Mouse (Mus musculus): ENCODE results near the gene Zfp59.
"Not testable (repeated sequence)": the region's sequence is repeated elsewhere in the genome, so short reads cannot be mapped to it uniquely, and the experiment has no call there.

Gene Zfp59

GRCm38 (mm10) chr7:27838323-27839249 is at the start of gene Zfp59:
Zfp59 (plus strand) TSS chr7:27838607.
- peak; percentile 36 for DNase-seq (ENCODE audit: low read depth, low spot score)

- no peak for DNase-seq (ENCODE audit: low read depth, low spot score)
These were observed 49.1 kb upstream of the Zfp59 start for GRCm38 (mm10) chr7:27789306-27789705.

GRCm38 (mm10) chr7:27793865-27794264 is 44.5 kb upstream of the Zfp59 start:
- not testable (repeated sequence) for DNase-seq (ENCODE audit: low read depth, low spot score)

- DNase-seq (ENCODE audit: low read depth, low spot score) = no peak
These were observed 43.8 kb upstream of the Zfp59 start for GRCm38 (mm10) chr7:27794566-27794965.

GRCm38 (mm10) chr7:27797906-27798811 is 40.2 kb upstream of the Zfp59 start:
- DNase-seq (ENCODE audit: low read depth, low spot score) = no peak

GRCm38 (mm10) chr7:27801137-27801536 is 37.3 kb upstream of the Zfp59 start:
- DNase-seq (ENCODE audit: low read depth, low spot score) = no peak

- no peak for DNase-seq (ENCODE audit: low read depth, low spot score)
These were observed 35.4 kb upstream of the Zfp59 start for GRCm38 (mm10) chr7:27802986-27803385.

- peak; percentile 40 for DNase-seq (ENCODE audit: low read depth, low spot score)
These were observed 33.9 kb upstream of the Zfp59 start for GRCm38 (mm10) chr7:27804297-27805030.

- not testable (repeated sequence) for DNase-seq (ENCODE audit: low read depth, low spot score)
These were observed 31.5 kb upstream of the Zfp59 start, which contains the start of gene Zfp626 for GRCm38 (mm10) chr7:27806896-27807295. Zfp626 (plus strand) TSS chr7:27807196.

GRCm38 (mm10) chr7:27807305-27807704 is 31.1 kb upstream of the Zfp59 start:
- DNase-seq (ENCODE audit: low read depth, low spot score) = not testable (repeated sequence)

- DNase-seq (ENCODE audit: low read depth, low spot score) = no peak
These were observed 19.8 kb upstream of the Zfp59 start for GRCm38 (mm10) chr7:27818526-27819110.

- no peak for DNase-seq (ENCODE audit: low read depth, low spot score)
These were observed 15.8 kb upstream of the Zfp59 start for GRCm38 (mm10) chr7:27822611-27823010.

GRCm38 (mm10) chr7:27834131-27834530 is 4.3 kb upstream of the Zfp59 start:
- no peak for DNase-seq (ENCODE audit: low read depth, low spot score)

- DNase-seq (ENCODE audit: low read depth, low spot score) = no peak
These were observed 511 bp upstream of the Zfp59 start for GRCm38 (mm10) chr7:27837896-27838295.

GRCm38 (mm10) chr7:27839596-27839995 is 1.2 kb downstream of the Zfp59 start:
- no peak for DNase-seq (ENCODE audit: low read depth, low spot score)

- no peak for DNase-seq (ENCODE audit: low read depth, low spot score)
These were observed 1.7 kb downstream of the Zfp59 start for GRCm38 (mm10) chr7:27840104-27840503.

- no peak for DNase-seq (ENCODE audit: low read depth, low spot score)
These were observed 18.8 kb downstream of the Zfp59 start, which contains the start of gene Zfp607a for GRCm38 (mm10) chr7:27857227-27857626. Zfp607a (plus strand) TSS chr7:27857527.

- DNase-seq (ENCODE audit: low read depth, low spot score) = no peak
These were observed 21.2 kb downstream of the Zfp59 start for GRCm38 (mm10) chr7:27859301-27860251.

- DNase-seq (ENCODE audit: low read depth, low spot score) = peak; percentile 27
These were observed 22.2 kb downstream of the Zfp59 start for GRCm38 (mm10) chr7:27860396-27861235.
